Mouse (Mus musculus) hematopoietic stem cell, adult 5-6 weeks (primary cell): ENCODE measurements around the gene Eci2. TPM values are rescaled to one million over a fixed set of nuclear protein-coding genes. Genes with fewer than 3 reads are reported as not detected.
"Not testable (repeated sequence)": the region's sequence is repeated elsewhere in the genome, so short reads cannot be mapped to it uniquely, and the experiment has no call there.

Experiments used
- ATAC-seq, 2 experiments: fragments of 125-278 bp in 1 of 2; replicated peaks in 1 of 2; 2 replicates each; pipeline ENCODE4 v1.8.0; 2016 to 2017; ENCODE audit warnings: inconsistent platforms in 2 of 2, mild to moderate bottlenecking in 2 of 2, moderate number of reproducible peaks in 2 of 2, low read depth in 1 of 2, moderate TSS enrichment in 1 of 2; ENCODE audit not compliant: low FRiP score in 2 of 2, poor library complexity in 2 of 2, severe bottlenecking in 2 of 2, insufficient read depth in 1 of 2, low TSS enrichment in 1 of 2
- total RNA-seq: library from RNA; stranded (forward); fragments of 172-1452, 232-1000 nt; gene quantifications from 2 replicates; pipeline ENCODE4 v1.2.3, GENCODE M21; 2017

Gene Eci2
- total RNA-seq = 75.4 and 79.4 TPM in 2 replicates

DNA sequence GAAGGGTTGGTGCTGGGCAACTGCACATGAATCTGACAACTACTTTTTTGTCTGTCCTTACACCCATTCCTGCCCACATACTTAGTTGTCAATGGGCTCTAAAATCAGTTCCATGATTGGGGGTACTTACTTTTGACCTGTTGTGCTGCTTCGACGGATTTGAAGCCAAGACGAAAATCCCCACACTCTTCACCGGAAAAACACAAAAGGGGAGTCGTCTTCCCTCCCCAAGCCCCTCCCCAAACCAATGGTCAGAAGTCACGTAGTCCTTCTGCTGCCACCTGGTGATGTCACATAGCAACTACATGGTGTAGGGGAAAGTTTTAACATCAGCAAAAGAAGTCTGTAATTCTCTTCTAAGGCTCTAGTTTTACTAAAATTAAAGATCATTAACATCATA is at the start of gene Eci2:
TSS of gene Eci2 (minus strand) at position 218 of the 400 bp plus-strand sequence.
- peak; percentile 36 to 42; a peak in 3 of 4 replicates for ATAC-seq

DNA sequence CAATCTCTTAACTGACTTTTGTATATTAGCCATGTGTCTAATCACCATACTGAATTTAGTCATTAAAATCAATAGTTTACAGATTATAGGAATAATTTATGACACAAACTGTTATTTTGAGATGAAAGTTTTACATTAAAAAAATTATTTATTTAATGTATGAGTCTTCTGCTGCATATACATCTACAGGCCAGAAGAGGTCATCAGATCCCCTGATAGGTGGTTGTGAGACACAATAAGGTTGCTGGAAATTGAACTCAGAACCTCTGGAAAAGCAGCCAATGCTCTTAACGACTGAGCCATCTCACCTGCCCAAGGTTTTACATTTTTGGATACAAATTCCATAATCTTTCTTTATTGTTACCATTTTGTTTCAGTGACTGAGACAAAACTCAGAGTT is 48.0 kb upstream of the Eci2 start:
- ATAC-seq = no peak

DNA sequence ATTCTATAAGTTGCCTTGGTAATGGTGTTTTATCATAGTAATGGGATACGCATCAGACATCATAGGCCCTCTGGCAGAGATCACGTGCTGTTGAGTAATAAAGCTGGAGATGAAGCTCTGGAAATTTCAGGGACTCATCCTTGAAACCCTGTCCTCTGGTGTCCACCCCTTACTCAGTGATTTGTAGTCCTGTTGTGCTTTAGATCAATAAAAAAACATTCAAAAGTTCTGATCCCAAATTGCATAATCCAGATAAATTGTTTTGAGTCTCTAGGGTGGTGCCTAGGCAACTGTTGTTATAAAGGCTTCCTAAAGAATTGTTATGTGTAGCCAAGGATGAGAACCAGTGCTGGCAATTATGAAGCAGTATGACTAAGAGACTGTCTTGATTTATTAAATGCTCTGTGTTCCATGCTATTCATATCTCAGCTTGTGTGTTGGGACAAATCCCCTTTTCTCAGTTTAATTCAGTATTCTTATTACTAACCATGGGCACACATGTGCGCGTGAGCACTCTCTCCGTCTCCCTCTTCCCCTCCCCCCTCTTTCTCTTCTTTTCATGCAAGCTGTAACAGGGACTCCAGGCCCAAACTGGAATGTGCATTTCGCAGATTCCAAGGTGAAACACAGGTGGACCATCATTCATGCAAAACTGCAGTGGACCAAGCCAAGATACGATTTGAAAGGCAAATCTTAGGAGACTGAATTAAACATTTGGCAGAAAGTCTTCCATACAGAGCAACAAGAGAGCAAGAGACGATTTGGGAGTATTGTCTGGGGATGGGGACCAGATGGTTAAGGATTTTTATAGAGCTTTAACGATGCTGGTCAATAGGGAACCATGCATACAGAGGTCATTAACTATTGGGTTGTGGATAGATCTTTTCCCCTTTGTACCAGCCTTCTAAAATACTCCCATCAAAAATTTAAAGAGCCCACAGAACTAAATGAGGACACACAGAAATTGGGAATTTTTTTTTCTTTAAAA is 43.9 kb upstream of the Eci2 start:
- ATAC-seq = no peak

DNA sequence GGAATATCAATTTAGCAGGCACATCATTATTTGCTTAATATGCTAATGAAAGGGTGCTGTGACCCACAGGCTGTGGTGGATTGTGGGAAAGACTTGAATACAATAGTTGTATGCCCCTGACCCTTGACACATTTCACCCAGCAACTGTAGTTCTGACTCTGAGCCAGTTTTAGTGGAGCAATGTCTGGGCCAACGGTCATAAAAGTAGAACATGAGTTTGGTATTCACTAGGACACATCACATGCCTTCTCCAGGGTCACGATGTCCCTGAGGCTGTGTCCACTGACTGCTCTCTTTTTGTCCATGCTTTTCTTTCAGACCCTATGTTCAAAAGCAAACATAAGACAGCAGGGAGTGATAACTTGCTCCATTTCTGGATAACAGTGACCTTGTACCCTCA is 40.2 kb upstream of the Eci2 start:
- ATAC-seq = no peak

DNA sequence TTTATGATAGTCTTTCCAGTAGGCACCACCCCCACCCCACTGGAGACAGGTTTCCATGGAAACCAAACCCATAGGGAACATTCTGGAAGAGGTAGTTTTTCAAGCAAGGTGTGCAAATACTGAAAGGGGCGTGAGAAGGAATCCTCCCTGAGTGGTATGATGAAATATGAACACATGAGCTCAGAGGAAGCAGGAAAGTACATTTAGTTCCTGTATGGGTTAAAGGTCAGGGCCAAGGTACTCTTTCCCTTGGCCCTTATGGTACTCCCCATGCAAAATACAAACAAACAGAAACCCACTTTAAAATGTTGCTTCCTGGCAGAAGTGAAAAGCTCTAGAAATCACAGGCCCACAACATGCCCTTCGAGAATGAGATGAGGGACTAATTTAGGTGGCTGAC is 39.1 kb upstream of the Eci2 start:
- ATAC-seq = no peak

DNA sequence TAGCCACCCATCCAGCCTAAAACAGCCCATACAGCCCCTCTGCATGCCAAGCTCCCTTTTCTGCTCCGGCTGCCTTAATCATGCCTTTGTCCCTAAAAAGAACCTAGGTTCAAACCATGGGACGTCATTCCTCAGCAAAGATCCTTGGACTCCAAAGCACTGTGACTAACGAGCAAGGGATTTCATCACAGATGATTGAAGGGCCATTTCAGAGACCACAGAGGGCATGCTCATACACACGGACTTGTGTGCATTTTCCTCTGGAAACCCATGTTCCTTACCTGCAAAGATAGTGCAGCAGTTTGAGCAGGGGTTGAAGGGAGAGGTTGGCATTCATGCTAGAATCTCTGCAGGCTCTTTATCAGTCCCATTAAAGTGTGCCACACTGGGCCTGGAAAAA is 37.5 kb upstream of the Eci2 start:
- ATAC-seq = no peak

DNA sequence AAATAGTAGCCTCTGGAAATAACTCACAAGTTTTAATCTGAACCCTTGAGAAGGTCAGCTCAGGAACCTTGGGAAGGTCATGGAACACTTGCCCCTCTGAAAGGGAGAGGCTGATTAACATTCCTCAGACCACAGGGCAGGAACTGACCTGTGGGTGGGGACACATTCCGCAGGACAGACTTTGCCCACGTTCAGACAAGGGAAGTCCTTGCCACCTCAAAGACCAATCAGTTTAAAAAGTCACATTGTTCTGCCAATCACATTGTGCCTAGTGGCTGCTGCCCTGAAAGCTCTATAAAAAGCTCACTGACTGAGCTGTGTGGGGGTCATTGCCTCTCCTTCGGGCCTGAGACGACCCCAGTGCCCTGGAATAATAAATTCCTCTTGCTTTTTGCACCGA is 31.2 kb upstream of the Eci2 start:
- ATAC-seq = no peak

DNA sequence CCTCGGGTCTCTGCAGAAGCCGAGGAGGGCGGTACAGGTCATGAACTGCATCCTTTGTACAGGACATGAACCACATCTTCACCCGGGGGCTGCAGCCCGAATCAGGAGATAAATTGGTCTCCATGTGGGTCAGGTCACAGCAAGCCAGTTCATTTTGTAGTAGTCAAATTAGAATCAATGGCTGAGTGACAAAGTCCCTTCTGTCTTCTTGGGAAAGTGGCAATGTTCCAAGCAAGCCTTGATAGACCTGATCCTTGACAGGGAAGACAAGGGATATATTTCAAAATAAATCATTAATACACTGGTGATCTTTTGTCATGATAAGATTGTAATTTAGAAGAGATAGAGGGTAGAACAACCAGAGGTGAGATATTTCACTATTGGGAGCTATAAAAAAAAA is 9.6 kb upstream of the Eci2 start:
- no peak for ATAC-seq

DNA sequence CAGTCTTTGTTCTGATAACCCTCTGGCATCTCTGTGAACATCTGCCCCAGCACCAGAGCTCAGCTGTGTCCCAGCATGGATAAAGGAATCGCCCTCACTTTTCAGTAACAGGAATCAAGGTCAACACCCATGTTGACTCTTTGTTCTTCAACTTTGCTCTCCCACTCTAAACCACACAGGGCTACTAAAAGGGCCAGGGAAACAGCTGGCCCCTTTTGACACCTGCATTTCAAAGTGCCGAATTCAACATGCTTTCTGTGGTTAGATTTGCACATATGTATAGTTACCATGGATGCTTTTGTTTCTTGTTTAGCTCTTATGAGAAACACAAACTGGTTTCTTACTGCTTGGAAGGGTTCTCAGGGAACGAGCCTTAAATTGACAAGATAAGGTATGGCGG is 8.8 kb upstream of the Eci2 start:
- no peak for ATAC-seq

DNA sequence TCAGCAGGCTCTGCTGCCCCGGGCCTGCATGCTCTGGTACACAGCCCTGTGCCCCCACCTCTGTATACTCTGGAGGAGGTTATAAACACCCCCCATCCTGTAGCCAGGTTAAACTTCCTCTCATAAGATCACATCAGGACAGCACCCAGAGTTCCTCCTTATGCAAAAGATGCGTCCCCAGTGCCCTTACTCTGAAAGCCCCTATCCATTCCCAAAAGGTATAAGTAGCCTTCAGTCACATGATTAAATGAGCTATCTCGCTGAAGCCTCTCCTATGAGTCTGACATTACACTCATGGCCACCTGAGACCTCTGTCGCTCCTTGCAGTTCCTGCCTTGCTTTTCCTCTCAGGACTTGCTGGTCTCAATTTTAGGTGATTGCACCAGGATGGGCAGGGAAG is 6.7 kb upstream of the Eci2 start:
- no peak for ATAC-seq

DNA sequence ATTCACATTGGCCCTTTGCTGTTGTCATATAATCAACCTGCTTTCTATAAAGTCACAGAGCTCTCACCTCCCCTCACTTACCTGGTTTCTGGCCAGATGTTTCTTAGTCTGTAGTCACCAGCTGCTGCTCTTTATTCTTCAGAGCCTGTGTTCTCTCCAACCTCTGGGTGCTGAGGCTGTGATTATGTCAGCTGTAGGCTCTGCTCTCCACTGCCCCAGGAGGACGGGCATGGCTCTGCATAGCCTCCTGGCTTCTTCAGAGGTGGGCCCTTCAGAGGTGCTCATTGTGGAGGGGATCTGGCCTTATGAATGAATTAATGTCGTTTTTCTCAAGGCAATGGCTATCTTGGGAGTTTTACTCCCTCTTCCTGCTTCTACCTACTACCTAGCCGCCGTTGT is 4.8 kb upstream of the Eci2 start:
- no peak for ATAC-seq

DNA sequence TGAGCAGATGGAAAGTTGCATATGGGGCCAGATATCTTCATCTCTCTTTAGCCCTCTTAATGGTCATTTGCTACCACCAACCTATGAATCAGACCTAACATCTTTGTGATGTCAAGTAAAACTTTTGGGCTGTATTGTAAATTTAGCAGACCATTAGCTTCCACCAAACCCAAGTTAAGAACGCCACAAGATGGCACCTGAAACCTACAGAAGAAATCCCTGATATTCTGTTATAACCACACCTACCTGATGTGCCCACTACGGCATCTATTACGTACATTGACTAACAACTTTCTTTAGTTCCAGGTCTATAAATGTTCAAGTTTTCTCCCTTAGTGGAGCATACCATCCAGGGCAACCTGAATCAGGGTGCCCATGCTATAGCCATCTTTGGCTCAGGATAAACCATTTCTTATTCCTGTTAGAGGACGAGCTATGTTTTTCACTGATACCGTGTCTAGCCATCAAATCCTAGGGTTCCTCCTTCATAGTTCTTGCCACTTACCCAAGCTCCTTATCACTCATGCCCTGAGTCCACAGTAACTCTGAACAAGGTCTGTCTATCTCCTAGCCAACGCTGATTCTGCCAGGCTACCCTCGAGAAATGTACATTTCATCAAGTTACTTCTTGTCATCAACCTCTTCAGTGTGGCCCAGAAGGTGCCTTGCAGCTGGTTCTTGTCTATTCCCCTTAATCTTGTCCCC is 4.2 kb upstream of the Eci2 start:
- ATAC-seq = no peak

DNA sequence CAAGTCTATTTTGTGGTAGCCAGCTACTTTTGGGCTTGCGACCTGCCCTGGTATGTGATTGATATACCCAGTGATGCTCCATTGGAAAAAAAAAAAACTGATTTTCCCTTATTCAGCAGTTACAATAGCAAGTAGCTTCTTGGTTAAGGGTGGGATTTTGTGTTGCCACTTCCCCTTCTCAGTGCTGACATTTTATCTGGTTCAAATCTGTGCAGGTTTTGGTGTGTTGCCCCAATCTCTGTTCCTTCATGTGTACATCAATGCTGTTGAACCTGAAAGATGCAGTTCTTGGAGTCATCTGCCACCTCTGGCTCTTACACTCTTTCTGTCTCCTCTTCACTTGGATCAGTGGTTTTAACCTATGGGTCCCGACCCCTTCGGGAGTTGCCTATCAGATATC is 1.5 kb upstream of the Eci2 start:
- ATAC-seq = no peak

DNA sequence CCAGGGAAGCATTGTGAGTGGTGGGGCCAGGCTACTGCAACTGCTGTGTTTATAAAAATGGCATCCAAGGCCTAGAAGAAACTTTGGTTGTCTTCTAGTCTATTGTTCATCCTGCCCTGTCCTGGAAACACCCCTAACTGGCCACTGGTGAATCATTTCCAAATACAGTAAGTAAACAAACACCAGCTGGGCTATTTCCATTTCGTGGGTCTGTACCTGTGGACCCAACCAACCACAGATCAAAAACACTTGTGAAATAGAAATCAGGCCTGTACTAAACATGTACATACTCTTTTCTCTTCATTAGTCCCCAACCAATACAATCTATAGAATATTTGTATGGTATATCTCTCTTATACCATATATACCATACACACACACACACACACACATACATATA is 3.5 kb downstream of the Eci2 start:
- not testable (repeated sequence) for ATAC-seq

DNA sequence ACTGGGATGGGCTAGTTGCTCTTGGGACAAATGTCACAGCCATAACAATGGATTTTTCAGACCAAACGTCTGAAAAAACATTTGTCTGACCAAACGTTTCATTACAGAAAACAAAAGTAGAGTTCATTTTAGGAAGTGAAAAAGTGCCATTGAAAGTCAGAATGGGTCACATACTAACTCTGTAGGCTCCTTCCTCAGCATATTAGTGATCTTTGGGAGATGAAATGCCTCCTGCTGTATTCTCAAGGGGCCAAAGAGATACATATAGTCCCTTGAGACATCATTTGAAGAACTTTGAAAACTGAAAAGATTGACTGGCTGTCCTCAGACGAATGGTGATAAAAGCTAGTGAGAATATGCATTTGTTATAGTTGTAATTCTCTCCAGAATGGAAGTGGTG is 6.5 kb downstream of the Eci2 start:
- no peak for ATAC-seq

DNA sequence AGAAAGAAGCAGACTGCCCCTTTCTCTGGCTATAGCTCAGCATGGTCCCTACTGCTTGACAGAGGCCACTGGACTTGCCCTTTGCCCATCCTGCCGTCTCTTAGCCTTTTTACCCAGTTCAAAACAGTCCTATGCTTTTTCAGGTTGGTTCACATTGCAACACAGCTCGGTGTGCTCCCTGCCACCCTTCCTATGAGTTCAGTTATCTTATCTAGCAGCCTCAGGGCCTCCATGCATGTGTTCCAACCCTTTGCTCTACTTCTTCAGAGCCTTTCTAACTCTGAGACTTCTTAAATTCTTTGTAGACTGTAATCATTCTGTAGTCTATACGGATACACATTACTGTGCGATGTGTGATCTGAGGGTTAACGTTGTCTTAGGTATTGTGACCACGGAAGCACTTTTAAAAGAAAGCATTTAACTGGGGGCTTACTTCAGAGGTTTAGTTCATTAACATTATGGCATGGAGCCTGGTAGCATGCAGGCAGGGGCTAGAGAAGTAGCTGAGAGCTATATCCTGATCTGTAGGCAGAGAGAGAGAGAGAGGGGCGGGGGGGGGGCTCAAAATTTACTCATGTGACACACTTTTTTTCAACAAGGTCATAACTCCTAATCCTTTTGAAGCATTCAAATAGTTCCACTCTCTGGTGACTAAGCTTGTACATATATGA is 7.9 kb downstream of the Eci2 start:
- ATAC-seq = no peak

DNA sequence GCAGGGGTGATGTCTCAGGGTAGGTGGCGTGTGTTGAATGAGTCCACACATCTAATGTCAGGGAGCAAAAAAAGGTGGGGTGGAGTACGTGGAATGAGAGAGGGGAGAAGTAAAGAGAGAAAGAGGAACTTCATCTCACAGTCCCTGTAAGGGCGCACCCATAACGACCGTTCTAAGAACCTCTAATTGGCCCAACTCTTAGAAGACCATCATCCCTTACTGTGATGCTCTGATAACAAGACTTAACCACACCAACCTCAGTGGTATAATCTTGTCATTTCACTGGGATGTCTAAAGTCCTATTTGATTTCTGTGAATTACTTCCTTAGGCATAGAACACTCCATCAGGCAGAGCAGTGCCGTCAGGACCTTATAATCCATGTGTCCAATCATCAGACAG is 9.5 kb downstream of the Eci2 start:
- no peak for ATAC-seq

DNA sequence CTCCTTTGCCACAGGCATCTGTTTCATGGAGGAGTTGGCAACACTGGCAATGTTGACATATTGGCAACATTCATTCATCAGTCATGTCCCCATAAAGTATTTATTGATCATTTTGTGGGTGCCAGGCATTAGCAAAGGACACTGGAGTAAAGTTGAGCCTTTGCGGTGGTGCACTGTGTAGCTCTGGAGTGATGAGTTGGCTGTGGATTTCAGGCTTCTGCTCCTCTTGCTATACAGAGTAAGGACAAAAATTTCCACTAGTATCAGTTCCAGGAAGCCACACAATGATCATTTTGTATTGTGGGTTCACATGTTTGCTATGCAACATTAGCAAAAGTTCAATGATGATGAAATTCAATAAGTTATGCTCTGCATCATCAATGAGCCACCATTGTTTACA is 10.8 kb downstream of the Eci2 start:
- no peak for ATAC-seq
